Mouse (Mus musculus) MEL (cell line): ENCODE results near the gene Tor1aip2.

Experiments used
- BHLHE40 ChIP-seq: IDR thresholded peaks from 2 replicates; pipeline ENCODE4 v1.6.1; 2012; ENCODE audit warnings: low read depth, mild to moderate bottlenecking, inconsistent platforms, low read length, improper control_type of control experiment, borderline replicate concordance
- CHD2 ChIP-seq: IDR thresholded peaks from 2 replicates; pipeline ENCODE4 v1.6.1; 2011; ENCODE audit warnings: low read length, improper control_type of control experiment
- CTCF ChIP-seq, 3 experiments: IDR thresholded peaks in 2 of 3; conservative IDR thresholded peaks in 1 of 3; 2 replicates each; pipeline ENCODE4 v1.5.1; 2011 to 2012; ENCODE audit warnings: low read length in 3 of 3, low read depth in 2 of 3, mild to moderate bottlenecking in 2 of 3, improper control_type of control experiment in 1 of 3, inconsistent platforms in 1 of 3, mixed read lengths in 1 of 3, moderate library complexity in 1 of 3; ENCODE audit not compliant: control insufficient read depth in 1 of 3, insufficient read depth in 1 of 3, poor library complexity in 1 of 3, severe bottlenecking in 1 of 3
- E2F4 ChIP-seq: IDR thresholded peaks from 2 replicates; pipeline ENCODE4 v1.6.1; 2011; ENCODE audit warnings: low read depth, low read length, improper control_type of control experiment, borderline replicate concordance
- ELF1 ChIP-seq: IDR thresholded peaks from 2 replicates; pipeline ENCODE4 v1.6.1; 2014; ENCODE audit warnings: low read depth, mild to moderate bottlenecking, inconsistent platforms, low read length, improper control_type of control experiment, moderate library complexity
- GATA1 ChIP-seq: IDR thresholded peaks from 2 replicates; pipeline ENCODE4 v1.6.1; 2011; ENCODE audit warnings: low read depth, low read length, improper control_type of control experiment
- HCFC1 ChIP-seq: IDR thresholded peaks from 2 replicates; pipeline ENCODE4 v1.6.1; 2012; ENCODE audit warnings: low read depth, mild to moderate bottlenecking, inconsistent platforms, low read length, improper control_type of control experiment, moderate library complexity
- MXI1 ChIP-seq: IDR thresholded peaks from 2 replicates; pipeline ENCODE4 v1.6.1; 2011; ENCODE audit warnings: mild to moderate bottlenecking, low read depth, low read length, improper control_type of control experiment
- NELFE ChIP-seq: IDR thresholded peaks from 2 replicates; pipeline ENCODE4 v1.6.1; 2011; ENCODE audit warnings: low read depth, low read length, improper control_type of control experiment
- POLR2A ChIP-seq, 2 experiments: IDR thresholded peaks; 2 replicates each; pipeline ENCODE4 v1.6.1; 2011 to 2012; ENCODE audit warnings: low read length in 2 of 2, mild to moderate bottlenecking in 2 of 2, control low read depth in 1 of 2, improper control_type of control experiment in 1 of 2, low read depth in 1 of 2, moderate library complexity in 1 of 2; ENCODE audit not compliant: control insufficient read depth in 1 of 2, insufficient read depth in 1 of 2, poor library complexity in 1 of 2
- POLR2AphosphoS2 ChIP-seq: IDR thresholded peaks from 2 replicates; pipeline ENCODE4 v1.6.1; 2011; ENCODE audit warnings: low read length, improper control_type of control experiment

GRCm38 (mm10) chr1:156070106-156070505 lies 34.9 kb downstream of the Tor1aip2 start:
- no peak for TF ChIP-seq HCFC1
- TF ChIP-seq CTCF (IDR thresholded peaks at IDR 0.05 in 2 of 3, conservative IDR thresholded peaks at IDR 0.05 in 1 of 3; ENCODE audit: control insufficient read depth in 1 of 3, insufficient read depth in 1 of 3, low read depth in 2 of 3, low read length in 3 of 3, poor library complexity in 1 of 3, severe bottlenecking in 1 of 3): no peak
- TF ChIP-seq ELF1: no peak
- TF ChIP-seq MXI1: no peak
- TF ChIP-seq POLR2AphosphoS2: no peak
- TF ChIP-seq CHD2: no peak
- no peak for TF ChIP-seq NELFE
- TF ChIP-seq E2F4: no peak
- TF ChIP-seq BHLHE40: no peak
- no peak for TF ChIP-seq GATA1
- TF ChIP-seq POLR2A (IDR thresholded peaks at IDR 0.05; ENCODE audit: control insufficient read depth in 1 of 2, insufficient read depth in 1 of 2, low read depth in 1 of 2, low read length in 2 of 2, poor library complexity in 1 of 2): no peak
